1 mouse cellular context compared by ENCODE assay signal in genomic region chr11:106598339-106598738, GRCm38 (mm10).
A peak's percentile ranks its signal among the peaks of the same experiment; 100 is the strongest.
TF ChIP-seq lines count a peak whose summit lies in the region.

No protein-coding gene starts in this region.

TF ChIP-seq in MEL, 35 proteins besides CTCF, POLR2A, EP300 and RAD21 (continued from another document):
- TF ChIP-seq ETS1 (IDR thresholded peaks at IDR 0.05; ENCODE audit: low read depth, low read length): peak; percentile 87
- TF ChIP-seq ZC3H11A (IDR thresholded peaks at IDR 0.05; ENCODE audit: low read depth, low read length): no peak
- TF ChIP-seq JUND (IDR thresholded peaks at IDR 0.05; ENCODE audit: low read depth, low read length): no peak
TF ChIP-seq in MEL: peak in this region for 18.
